Mouse (Mus musculus) kidney, embryonic 14.5 days (tissue): ENCODE data around the gene Capn8. TPM values are rescaled to one million over a fixed set of nuclear protein-coding genes. Genes with fewer than 3 reads are reported as not detected.
"Not testable (repeated sequence)": the region's sequence is repeated elsewhere in the genome, so short reads cannot be mapped to it uniquely, and the experiment has no call there.

Source experiments
- ATAC-seq: fragments of 200-750 bp; cut with Nextera tagmentation; 2 replicates; pipeline ENCODE4 v1.8.0; 2017; ENCODE audit warnings: moderate number of reproducible peaks, mild to moderate bottlenecking, moderate TSS enrichment, moderate library complexity; ENCODE audit not compliant: low FRiP score, low TSS enrichment
- H3K27ac ChIP-seq: fragments of 300-500 bp; sonication (generic); 2 replicates; pipeline ENCODE4 v1.5.1; 2014; ENCODE audit warnings: low read depth, mild to moderate bottlenecking, low read length, moderate library complexity, mixed read lengths
- H3K27me3 ChIP-seq: fragments of 300-500 bp; sonication (generic); 2 replicates; pipeline ENCODE4 v1.6.1; 2014; ENCODE audit warnings: mild to moderate bottlenecking, low read length; ENCODE audit not compliant: control insufficient read depth, insufficient read depth
- H3K36me3 ChIP-seq: fragments of 300-500 bp; sonication (generic); 2 replicates; pipeline ENCODE4 v1.6.1; 2014; ENCODE audit warnings: low read length, mixed read lengths; ENCODE audit not compliant: control insufficient read depth, insufficient read depth
- H3K4me1 ChIP-seq: fragments of 300-500 bp; sonication (generic); 2 replicates; pipeline ENCODE4 v1.6.1; 2014; ENCODE audit warnings: low read length, mixed read lengths; ENCODE audit not compliant: control insufficient read depth, insufficient read depth
- H3K4me2 ChIP-seq: fragments of 300-500 bp; sonication (generic); replicated peaks from 2 replicates; pipeline ENCODE4 v1.6.1; 2014; ENCODE audit warnings: low read depth, mild to moderate bottlenecking, low read length
- H3K4me3 ChIP-seq: fragments of 300-500 bp; sonication (generic); 2 replicates; pipeline ENCODE4 v1.5.1; 2014; ENCODE audit warnings: mild to moderate bottlenecking, low read length
- H3K9ac ChIP-seq: fragments of 300-500 bp; sonication (generic); 2 replicates; pipeline ENCODE4 v1.6.1; 2014; ENCODE audit warnings: low read depth, mild to moderate bottlenecking, low read length, moderate library complexity
- H3K9me3 ChIP-seq: fragments of 300-500 bp; sonication (generic); 2 replicates; pipeline ENCODE4 v1.6.1; 2016; ENCODE audit warnings: low read length; ENCODE audit not compliant: control insufficient read depth
- WGBS: fragments of 180-500 bp; shearing (Covaris S2); extraction: QIAGEN DNeasy Blood & Tissue Kit; methylation state at CpG from one replicate; pipeline ENCODE4 v1.1.7; 2014; 5-methylcytosine and 5-hydroxymethylcytosine counted together
- polyA plus RNA-seq: library from polyadenylated mRNA; unstranded; fragments of >200 nt; fragmentation: Nextera tagmentation; extraction: Ambion mirVana; gene quantifications from 2 replicates; pipeline ENCODE4 v1.2.1, GENCODE M21; 2014

Gene Capn8
- polyA plus RNA-seq, 1 experiment from 2014 or later: not detected

DNA sequence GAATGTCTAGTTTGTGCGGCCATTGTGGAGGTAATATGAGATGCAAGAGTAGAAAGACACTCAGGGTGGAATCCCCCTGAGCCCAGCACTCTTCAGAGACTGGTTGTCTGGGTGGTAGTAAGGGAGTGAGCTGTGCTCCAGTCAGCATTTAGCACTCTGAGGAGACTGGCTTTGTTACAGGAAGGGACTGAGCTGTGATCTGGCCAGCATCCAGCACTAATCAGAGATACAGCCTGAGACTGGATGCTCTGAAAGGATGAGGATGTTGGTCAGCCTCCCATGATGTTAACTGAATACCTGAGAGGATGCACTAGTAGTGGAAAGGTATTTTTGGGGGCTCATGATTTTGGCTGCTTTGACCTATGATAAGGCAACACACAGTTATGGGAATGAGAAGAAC lies 61.4 kb downstream of the Capn8 start:
- Histone ChIP-seq H3K27me3 (no peaks in the 10 kb centered on the region), H3K4me2 (no peak overlapping the region), H3K4me1 (no peaks in the 10 kb centered on the region), H3K4me3 (no peak overlapping the region), H3K9me3 (no peaks in the 10 kb centered on the region), H3K27ac (no peak overlapping the region), H3K9ac (no peak overlapping the region), H3K36me3 (no peaks in the 10 kb centered on the region)
- 24% methylated on average over 1 of the region's 1 CpGs for WGBS
- no peak for ATAC-seq

DNA sequence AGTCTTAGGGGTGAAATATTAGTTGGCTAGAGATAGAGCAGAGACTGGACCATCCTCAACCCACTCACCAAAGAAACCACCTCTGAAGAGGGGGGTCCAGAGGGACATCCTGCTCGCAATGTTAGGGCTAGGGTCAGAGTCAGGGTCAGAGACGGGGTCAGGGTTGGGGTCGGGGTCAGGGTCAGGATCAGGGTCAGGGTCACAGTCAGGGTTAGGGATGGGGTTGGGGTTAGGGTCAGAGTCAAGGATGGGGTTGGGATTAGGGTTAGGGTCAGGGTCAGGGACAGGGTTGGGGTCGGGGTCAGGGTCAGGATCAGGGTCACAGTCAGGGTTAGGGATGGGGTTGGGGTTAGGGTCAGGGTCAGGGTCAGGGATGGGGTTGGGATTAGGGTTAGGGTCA lies 64.4 kb downstream of the Capn8 start:
- Histone ChIP-seq H3K36me3 (no peaks in the 10 kb centered on the region), H3K27ac (no peak overlapping the region), H3K9ac (no peak overlapping the region), H3K9me3 (no peaks in the 10 kb centered on the region), H3K4me3 (no peak overlapping the region), H3K4me2 (no peak overlapping the region), H3K4me1 (no peaks in the 10 kb centered on the region), H3K27me3 (no peaks in the 10 kb centered on the region)
- WGBS: 89% methylated on average over 4 of the region's 4 CpGs
- no peak for ATAC-seq

DNA sequence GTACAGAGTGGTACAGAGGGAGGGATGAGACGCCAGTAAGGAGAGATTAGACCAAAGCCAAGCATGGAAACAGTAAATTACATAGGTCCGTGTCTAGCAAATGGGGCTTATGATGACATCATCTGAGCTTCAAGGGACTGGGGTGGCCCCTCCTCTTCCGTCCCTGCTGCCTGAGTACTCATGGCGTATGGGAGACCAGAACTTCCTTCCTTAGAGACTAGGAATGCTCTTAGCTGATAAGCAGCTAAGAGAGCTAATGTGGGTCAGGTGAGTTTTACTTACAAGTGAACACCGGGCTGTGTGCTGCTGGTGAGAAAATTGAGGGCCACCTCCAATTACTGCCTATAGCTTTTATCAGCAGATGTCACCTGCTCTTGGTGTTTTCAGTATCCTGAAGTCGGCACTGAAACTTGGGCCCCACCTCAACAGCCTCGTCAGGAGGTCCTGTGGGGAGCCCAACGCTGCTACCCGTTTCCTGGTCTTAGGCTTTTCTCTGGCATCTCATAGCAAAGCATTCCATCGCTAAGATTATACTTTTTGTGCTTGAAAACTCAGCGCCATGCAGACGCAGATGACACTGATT lies 69.0 kb downstream of the Capn8 start:
- Histone ChIP-seq H3K4me1 (no peaks in the 10 kb centered on the region), H3K9me3 (no peaks in the 10 kb centered on the region), H3K27me3 (no peaks in the 10 kb centered on the region), H3K4me2 (no peak overlapping the region), H3K4me3 (no peak overlapping the region), H3K36me3 (no peaks in the 10 kb centered on the region), H3K9ac (no peak overlapping the region), H3K27ac (no peak overlapping the region)
- ATAC-seq: no peak
- WGBS: 82% methylated on average over 12 of the region's 12 CpGs

DNA sequence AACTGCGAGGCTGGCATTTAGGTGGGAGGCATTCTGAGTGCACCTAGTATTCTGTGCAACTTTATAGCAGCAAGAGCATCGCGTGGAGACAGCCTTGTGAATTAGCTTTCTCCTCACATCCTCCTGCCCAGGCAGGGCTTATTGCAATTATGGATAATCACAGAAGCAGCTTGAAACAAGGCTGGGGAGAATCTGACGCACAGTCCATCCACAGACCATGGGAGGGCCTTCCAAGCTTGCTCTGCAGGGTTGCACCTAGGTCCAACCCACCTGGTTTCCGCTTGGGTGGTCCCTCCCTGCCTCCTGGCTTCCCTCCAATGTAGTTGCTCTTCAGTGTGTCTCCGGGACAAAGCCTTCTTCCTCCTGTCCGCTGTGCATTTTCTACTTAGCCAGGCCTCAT lies 74.2 kb downstream of the Capn8 start:
- 22% methylated on average over 7 of the region's 7 CpGs for WGBS
- ATAC-seq: no peak; the same call in 1 of the 2 replicates
- no peaks in the 10 kb centered on the region for H3K27me3 ChIP-seq
- no peaks in the 10 kb centered on the region for H3K9me3 ChIP-seq
- no peak overlapping the region for H3K4me3 ChIP-seq
- peaks cover 10% of the 10 kb centered on the region for H3K4me1 ChIP-seq
- no peak overlapping the region for H3K27ac ChIP-seq
- H3K36me3 ChIP-seq: no peaks in the 10 kb centered on the region
- H3K9ac ChIP-seq: no peak overlapping the region
- H3K4me2 ChIP-seq: no peak overlapping the region

DNA sequence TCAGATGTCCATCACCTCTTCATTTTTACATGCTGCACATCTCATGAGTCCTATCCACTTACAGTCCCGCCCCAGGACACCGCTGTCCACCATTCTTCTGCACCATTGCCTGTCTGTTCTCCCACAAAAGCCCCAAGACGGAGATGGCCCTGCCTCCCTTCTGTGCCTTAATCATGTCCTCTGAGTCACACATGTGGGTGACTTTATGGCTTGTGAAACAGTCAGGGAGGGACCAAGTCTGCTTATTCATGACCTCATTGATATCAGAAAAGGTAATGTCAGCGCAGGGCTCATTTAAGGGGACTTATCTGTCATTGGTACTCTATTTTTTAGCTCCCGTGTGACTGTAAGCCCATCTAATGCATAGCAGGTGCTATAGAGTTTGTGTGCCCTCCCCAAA lies 74.6 kb downstream of the Capn8 start:
- H3K27ac ChIP-seq: no peak overlapping the region
- H3K36me3 ChIP-seq: no peaks in the 10 kb centered on the region
- 74% methylated on average over 5 of the region's 5 CpGs for WGBS
- no peak overlapping the region for H3K4me3 ChIP-seq
- no peaks in the 10 kb centered on the region for H3K9me3 ChIP-seq
- H3K27me3 ChIP-seq: no peaks in the 10 kb centered on the region
- peaks cover 10% of the 10 kb centered on the region for H3K4me1 ChIP-seq
- H3K9ac ChIP-seq: no peak overlapping the region
- no peak for ATAC-seq
- H3K4me2 ChIP-seq: no peak overlapping the region

DNA sequence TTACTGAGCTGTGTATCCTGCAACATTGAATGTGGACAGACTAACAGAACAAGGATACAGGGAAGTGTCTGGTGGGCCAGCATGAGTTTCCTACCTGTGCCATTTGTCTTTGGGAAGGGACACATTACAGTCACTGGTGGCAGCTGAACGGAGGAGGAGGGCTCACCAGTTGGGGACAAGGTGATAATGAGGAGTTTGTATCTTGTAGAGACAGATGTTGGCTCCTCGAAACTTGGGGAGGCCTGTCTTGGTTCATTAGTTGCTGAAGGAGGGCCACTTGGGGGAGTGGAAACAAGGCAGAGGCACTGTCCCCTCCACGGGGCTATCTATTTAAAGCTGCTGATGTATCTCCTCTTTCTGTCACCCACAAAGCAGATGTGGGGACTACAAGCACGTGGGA lies 75.3 kb downstream of the Capn8 start:
- H3K9ac ChIP-seq: no peak overlapping the region
- ATAC-seq: no peak
- H3K27me3 ChIP-seq: no peaks in the 10 kb centered on the region
- peaks cover 10% of the 10 kb centered on the region for H3K4me1 ChIP-seq
- no peak overlapping the region for H3K4me2 ChIP-seq
- no peak overlapping the region for H3K4me3 ChIP-seq
- H3K36me3 ChIP-seq: no peaks in the 10 kb centered on the region
- WGBS: 44% methylated on average over 4 of the region's 4 CpGs
- H3K9me3 ChIP-seq: no peaks in the 10 kb centered on the region
- H3K27ac ChIP-seq: no peak overlapping the region

DNA sequence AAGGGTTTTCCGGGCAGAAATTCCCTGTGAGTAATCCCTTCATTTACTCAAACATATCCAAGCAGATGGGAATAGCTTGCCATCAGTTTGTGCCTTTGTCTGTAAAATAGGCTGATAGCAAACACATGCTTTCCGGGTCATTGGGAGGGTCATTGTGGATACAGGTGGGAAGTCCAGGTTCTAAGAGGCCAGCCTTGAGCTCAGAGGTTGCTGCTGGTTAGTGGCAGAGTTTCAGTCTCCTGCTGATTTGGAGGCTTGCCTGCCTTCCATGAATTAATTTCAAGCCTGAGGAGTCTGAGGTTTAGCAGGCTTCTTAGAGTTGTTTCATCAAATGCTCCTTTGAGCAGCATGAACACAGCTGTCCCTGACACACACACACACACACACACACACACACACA lies 78.0 kb downstream of the Capn8 start:
- H3K4me3 ChIP-seq: no peak overlapping the region
- H3K9me3 ChIP-seq: no peaks in the 10 kb centered on the region
- peak; percentile 36; the same call in 1 of the 2 replicates for ATAC-seq
- H3K27me3 ChIP-seq: no peaks in the 10 kb centered on the region
- peaks cover 10% of the 10 kb centered on the region for H3K4me1 ChIP-seq
- no peaks in the 10 kb centered on the region for H3K36me3 ChIP-seq
- 60% methylated on average over 2 of the region's 2 CpGs for WGBS
- no peak overlapping the region for H3K27ac ChIP-seq
- H3K9ac ChIP-seq: no peak overlapping the region
- H3K4me2 ChIP-seq: no peak overlapping the region

DNA sequence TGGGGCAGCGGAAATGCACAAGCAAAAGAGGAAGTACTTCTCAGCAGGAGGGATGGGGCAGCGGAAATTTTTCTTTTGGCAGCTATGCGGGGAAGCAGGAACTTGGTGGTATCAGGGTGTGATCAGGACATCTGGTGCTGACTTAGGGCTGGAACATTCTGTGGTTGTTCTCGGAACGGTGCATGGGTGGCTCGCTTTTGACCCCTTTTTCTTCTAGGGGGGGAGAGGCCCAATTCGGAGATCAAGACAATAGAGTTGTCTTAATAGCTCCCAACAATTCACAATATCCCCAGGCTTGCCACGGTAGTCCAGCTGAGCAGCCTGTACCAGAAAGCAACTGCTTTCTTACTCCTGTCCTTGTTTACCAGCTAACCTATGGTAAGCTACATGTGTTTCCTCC lies 79.6 kb downstream of the Capn8 start:
- H3K9me3 ChIP-seq, H3K36me3 ChIP-seq, H3K27ac ChIP-seq, H3K4me3 ChIP-seq, H3K9ac ChIP-seq, H3K27me3 ChIP-seq, ATAC-seq, H3K4me1 ChIP-seq, H3K4me2 ChIP-seq: not testable (repeated sequence)
- 98% methylated on average over 8 of the region's 8 CpGs for WGBS

DNA sequence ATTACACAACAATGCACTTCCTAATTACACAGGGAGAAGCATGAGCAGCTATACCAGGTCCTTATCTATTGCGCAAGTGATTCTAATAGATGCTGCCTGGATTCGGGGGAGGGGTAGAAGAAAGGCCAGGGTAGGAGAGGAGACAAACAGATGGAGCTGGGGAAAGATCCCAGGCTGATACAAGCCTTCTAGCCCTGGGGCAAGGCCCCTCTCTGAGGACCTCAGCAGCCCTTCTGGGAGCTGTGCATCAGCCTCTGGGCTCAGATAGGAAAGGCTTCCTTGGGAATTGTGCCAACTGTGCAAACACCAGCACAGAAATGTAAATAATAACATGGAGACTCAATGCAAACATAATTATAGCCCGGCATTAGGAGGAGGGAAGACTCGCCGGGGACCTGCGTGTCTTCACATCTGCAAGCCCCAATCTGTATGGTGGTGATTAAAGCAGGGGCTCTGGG lies 80.4 kb downstream of the Capn8 start:
- Histone ChIP-seq H3K9me3 (no peaks in the 10 kb centered on the region), H3K27me3 (no peaks in the 10 kb centered on the region), H3K27ac (no peak overlapping the region), H3K4me2 (no peak overlapping the region), H3K4me1 (peaks cover 5% of the 10 kb centered on the region; the same call in 1 of the 2 replicates), H3K4me3 (no peak overlapping the region), H3K36me3 (no peaks in the 10 kb centered on the region), H3K9ac (no peak overlapping the region)
- WGBS: 61% methylated on average over 6 of the region's 6 CpGs
- 0 out of 2 replicates have a peak, but pooled peaks have one; percentile 37 for ATAC-seq
